Mouse (Mus musculus) spleen, embryonic (tissue): Measurements from ENCODE around the gene Gm20431.

Source experiments
- CTCF ChIA-PET: fragments of 350-600 bp; sonication (Branson Sonifier 250); formaldehyde crosslinking; loops from one replicate; lab custom pipeline; 2022; lab: Charles Lee

Gene Gm20431

GRCm38 (mm10) chr2:167606745-167607123, 54.6 kb downstream of the Gm20431 start:
- CTCF ChIA-PET: no interaction called here

GRCm38 (mm10) chr2:167605817-167606744, 55.2 kb downstream of the Gm20431 start:
- CTCF ChIA-PET: interaction anchor here (0.6 to 2.8 kb wide), 7 partner anchors 18 to 455 kb away, joined by 3 to 11 read pairs (median 7); partner anchors contain the start of gene Snai1

GRCm38 (mm10) chr2:167605178-167605794, 56.0 kb downstream of the Gm20431 start:
- CTCF ChIA-PET: interaction anchor here (0.6 to 2.8 kb wide), 8 partner anchors 20 to 454 kb away, joined by 3 to 11 read pairs (median 6); partner anchors contain the start of gene Snai1

- CTCF ChIA-PET: interaction anchor here (0.6 to 1.2 kb wide), 2 partner anchors 71 to 472 kb away, joined by 4 to 5 read pairs; no protein-coding TSS in a partner anchor
These were observed 58.3 kb downstream of the Gm20431 start for GRCm38 (mm10) chr2:167602978-167603377.

GRCm38 (mm10) chr2:167602364-167602763, 58.9 kb downstream of the Gm20431 start:
- CTCF ChIA-PET: interaction anchor here (0.6 to 1.2 kb wide), 2 partner anchors 70 to 473 kb away, joined by 4 to 5 read pairs; no protein-coding TSS in a partner anchor

GRCm38 (mm10) chr2:167600481-167600995, 60.8 kb downstream of the Gm20431 start:
- CTCF ChIA-PET: interaction anchor here (0.7 kb wide), 2 partner anchors 18 to 69 kb away, joined by 3 to 5 read pairs; no protein-coding TSS in a partner anchor

- CTCF ChIA-PET: interaction anchor here (0.7 kb wide), 2 partner anchors 17 to 68 kb away, joined by 3 to 5 read pairs; no protein-coding TSS in a partner anchor
These were observed 61.4 kb downstream of the Gm20431 start for GRCm38 (mm10) chr2:167599917-167600316.

- CTCF ChIA-PET: no interaction called here
These were observed 62.1 kb downstream of the Gm20431 start for GRCm38 (mm10) chr2:167599195-167599594.

GRCm38 (mm10) chr2:167597492-167598186, 63.7 kb downstream of the Gm20431 start:
- CTCF ChIA-PET: no interaction called here

- CTCF ChIA-PET: no interaction called here
These were observed 64.4 kb downstream of the Gm20431 start for GRCm38 (mm10) chr2:167596726-167597491.

GRCm38 (mm10) chr2:167596262-167596661, 65.0 kb downstream of the Gm20431 start:
- CTCF ChIA-PET: no interaction called here

- CTCF ChIA-PET: interaction anchor here (0.5 to 0.7 kb wide), 2 partner anchors 21 to 84 kb away, joined by 3 to 7 read pairs; no protein-coding TSS in a partner anchor
These were observed 65.5 kb downstream of the Gm20431 start for GRCm38 (mm10) chr2:167595761-167596171.

- CTCF ChIA-PET: no interaction called here
These were observed 66.8 kb downstream of the Gm20431 start for GRCm38 (mm10) chr2:167594444-167594934.

GRCm38 (mm10) chr2:167593551-167594250, 67.6 kb downstream of the Gm20431 start:
- CTCF ChIA-PET: no interaction called here

GRCm38 (mm10) chr2:167588774-167589577, 72.3 kb downstream of the Gm20431 start:
- CTCF ChIA-PET: no interaction called here

GRCm38 (mm10) chr2:167586976-167587375, 74.3 kb downstream of the Gm20431 start:
- CTCF ChIA-PET: no interaction called here

- CTCF ChIA-PET: no interaction called here
These were observed 75.3 kb downstream of the Gm20431 start for GRCm38 (mm10) chr2:167586041-167586440.

GRCm38 (mm10) chr2:167585273-167585672, 76.0 kb downstream of the Gm20431 start:
- CTCF ChIA-PET: interaction anchor here (0.6 to 0.8 kb wide), 2 partner anchors 20 to 58 kb away, joined by 5 to 12 read pairs; no protein-coding TSS in a partner anchor
